Mouse (Mus musculus): ENCODE measurements at regions not wholly inside any gene's neighbourhood (a gene's known extent, or its start where the extent isn't known, plus 50 kb on each side); places are given as distances from the start of the nearest gene placed in this dataset.

- TF ChIP-seq CTCF (IDR thresholded peaks at IDR 0.05; ENCODE audit: low read depth, low read length) = no peak
- no peak for TF ChIP-seq POLR2AphosphoS5 (IDR thresholded peaks at IDR 0.05; ENCODE audit: insufficient replicate concordance, low read depth, low read length)
- no peak for TF ChIP-seq GATA2 (IDR thresholded peaks at IDR 0.05; ENCODE audit: borderline replicate concordance, low read depth, low read length)
- no peak for TF ChIP-seq TAL1 (conservative IDR thresholded peaks at IDR 0.05; ENCODE audit: low read depth, low read length)
- no peak for TF ChIP-seq GATA1 (IDR thresholded peaks at IDR 0.05; ENCODE audit: borderline replicate concordance, low read length)
- ATAC-seq (ENCODE audit: extremely low read depth, insufficient number of reproducible peaks, low FRiP score, poor library complexity, severe bottlenecking) = no peak
Measured at GRCm38 (mm10) chr5:97256445-97257060, 135.6 kb downstream of the Naa11 start.

DNA sequence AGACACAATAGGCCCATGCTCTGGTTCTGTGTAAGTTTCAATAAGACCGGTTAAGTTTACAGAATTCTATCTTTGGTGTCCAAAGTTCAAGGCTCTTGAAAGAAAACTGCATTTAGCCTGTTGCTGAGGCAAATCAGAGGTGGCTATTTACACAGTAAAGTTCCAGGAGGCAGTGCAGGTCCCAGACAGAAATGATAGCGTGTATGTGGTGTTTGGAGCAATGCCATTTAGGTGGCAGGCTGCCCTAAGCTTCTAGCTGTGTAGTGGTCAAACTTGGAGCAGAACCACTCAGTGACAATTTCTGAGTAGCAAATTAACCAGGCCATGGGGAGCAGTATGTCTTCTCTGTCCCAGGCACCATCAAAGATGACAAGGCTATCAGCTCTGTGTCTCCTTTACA, 125.5 kb upstream of the Paqr3 start:
- no peak for ATAC-seq (ENCODE audit: extremely low read depth, insufficient number of reproducible peaks, low FRiP score, poor library complexity, severe bottlenecking)
- Histone ChIP-seq H3K27me3 (ENCODE audit: insufficient read depth, low read length) (no peaks in the 10 kb centered on the region), H3K36me3 (replicated peaks) (no peaks in the 10 kb centered on the region), H3K4me1 (ENCODE audit: insufficient read depth, low read depth, low read length) (no peaks in the 10 kb centered on the region), H3K4me3 (ENCODE audit: low read depth, low read length) (no peak overlapping the region), H3K9me3 (replicated peaks) (no peaks in the 10 kb centered on the region)
- DNase-seq (ENCODE audit: low spot score) = no peak
- TF ChIP-seq TAL1 (conservative IDR thresholded peaks at IDR 0.05; ENCODE audit: low read depth, low read length) (no peak), CTCF (IDR thresholded peaks at IDR 0.05; ENCODE audit: low read depth, low read length) (no peak), GATA2 (IDR thresholded peaks at IDR 0.05; ENCODE audit: borderline replicate concordance, low read depth, low read length) (no peak), GATA1 (IDR thresholded peaks at IDR 0.05; ENCODE audit: borderline replicate concordance, low read length) (no peak), POLR2AphosphoS5 (IDR thresholded peaks at IDR 0.05; ENCODE audit: insufficient replicate concordance, low read depth, low read length) (no peak)

More at GRCm38 (mm10) chr5:97256445-97257060, 135.6 kb downstream of the Naa11 start:
- H3K36me3 ChIP-seq (replicated peaks) = no peaks in the 10 kb centered on the region
- DNase-seq (ENCODE audit: low spot score) = no peak
- no peaks in the 10 kb centered on the region for H3K4me1 ChIP-seq (ENCODE audit: insufficient read depth, low read depth, low read length)
- H3K27me3 ChIP-seq (ENCODE audit: insufficient read depth, low read length) = no peaks in the 10 kb centered on the region
- no peak overlapping the region for H3K4me3 ChIP-seq (ENCODE audit: low read depth, low read length)
- no peaks in the 10 kb centered on the region for H3K9me3 ChIP-seq (replicated peaks)

DNA sequence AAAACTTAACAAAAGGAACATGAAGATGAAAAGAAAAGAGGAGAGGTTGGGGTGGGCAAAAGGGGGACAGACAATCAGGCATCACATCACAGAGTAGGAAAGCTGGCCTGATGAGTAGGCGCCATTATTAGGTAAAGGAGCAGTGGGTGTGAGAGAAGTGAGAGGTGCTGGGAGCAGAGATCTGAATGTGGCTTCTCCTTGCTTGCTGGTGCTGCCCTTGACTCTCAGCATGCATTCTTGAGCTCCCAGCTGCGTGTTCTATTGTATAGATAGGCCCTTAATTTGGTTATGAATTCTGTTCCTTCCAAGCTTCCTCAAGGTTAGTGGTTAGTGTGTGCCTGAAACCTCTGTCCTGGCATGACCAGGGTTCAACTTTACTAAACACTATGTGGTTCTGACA, 115.0 kb upstream of the Paqr3 start:
- Histone ChIP-seq H3K36me3 (replicated peaks) (no peaks in the 10 kb centered on the region), H3K4me1 (ENCODE audit: insufficient read depth, low read depth, low read length) (no peaks in the 10 kb centered on the region), H3K27me3 (ENCODE audit: insufficient read depth, low read length) (peaks cover 3% of the 10 kb centered on the region; the same call in 1 of the 2 replicates), H3K9me3 (replicated peaks) (no peaks in the 10 kb centered on the region), H3K4me3 (ENCODE audit: low read depth, low read length) (no peak overlapping the region)
- DNase-seq (ENCODE audit: low spot score) (no peak), ATAC-seq (ENCODE audit: extremely low read depth, insufficient number of reproducible peaks, low FRiP score, poor library complexity, severe bottlenecking) (no peak)
- no peak for TF ChIP-seq TAL1 (conservative IDR thresholded peaks at IDR 0.05; ENCODE audit: low read depth, low read length)
- no peak for TF ChIP-seq GATA1 (IDR thresholded peaks at IDR 0.05; ENCODE audit: borderline replicate concordance, low read length)
- no peak for TF ChIP-seq POLR2AphosphoS5 (IDR thresholded peaks at IDR 0.05; ENCODE audit: insufficient replicate concordance, low read depth, low read length)
- no peak for TF ChIP-seq GATA2 (IDR thresholded peaks at IDR 0.05; ENCODE audit: borderline replicate concordance, low read depth, low read length)
- TF ChIP-seq CTCF (IDR thresholded peaks at IDR 0.05; ENCODE audit: low read depth, low read length) = no peak

- Histone ChIP-seq H3K36me3 (replicated peaks) (no peaks in the 10 kb centered on the region), H3K4me1 (ENCODE audit: insufficient read depth, low read depth, low read length) (no peaks in the 10 kb centered on the region), H3K27me3 (ENCODE audit: insufficient read depth, low read length) (peaks cover 3% of the 10 kb centered on the region; the same call in 1 of the 2 replicates), H3K9me3 (replicated peaks) (no peaks in the 10 kb centered on the region), H3K4me3 (ENCODE audit: low read depth, low read length) (no peak overlapping the region)
- DNase-seq (ENCODE audit: low spot score) (no peak), ATAC-seq (ENCODE audit: extremely low read depth, insufficient number of reproducible peaks, low FRiP score, poor library complexity, severe bottlenecking) (no peak)
- TF ChIP-seq TAL1 (conservative IDR thresholded peaks at IDR 0.05; ENCODE audit: low read depth, low read length) = no peak
- TF ChIP-seq CTCF (IDR thresholded peaks at IDR 0.05; ENCODE audit: low read depth, low read length) = no peak
- no peak for TF ChIP-seq GATA2 (IDR thresholded peaks at IDR 0.05; ENCODE audit: borderline replicate concordance, low read depth, low read length)
- no peak for TF ChIP-seq GATA1 (IDR thresholded peaks at IDR 0.05; ENCODE audit: borderline replicate concordance, low read length)
- no peak for TF ChIP-seq POLR2AphosphoS5 (IDR thresholded peaks at IDR 0.05; ENCODE audit: insufficient replicate concordance, low read depth, low read length)
Measured at GRCm38 (mm10) chr5:97223238-97223857, 112.0 kb upstream of the Paqr3 start.

DNA sequence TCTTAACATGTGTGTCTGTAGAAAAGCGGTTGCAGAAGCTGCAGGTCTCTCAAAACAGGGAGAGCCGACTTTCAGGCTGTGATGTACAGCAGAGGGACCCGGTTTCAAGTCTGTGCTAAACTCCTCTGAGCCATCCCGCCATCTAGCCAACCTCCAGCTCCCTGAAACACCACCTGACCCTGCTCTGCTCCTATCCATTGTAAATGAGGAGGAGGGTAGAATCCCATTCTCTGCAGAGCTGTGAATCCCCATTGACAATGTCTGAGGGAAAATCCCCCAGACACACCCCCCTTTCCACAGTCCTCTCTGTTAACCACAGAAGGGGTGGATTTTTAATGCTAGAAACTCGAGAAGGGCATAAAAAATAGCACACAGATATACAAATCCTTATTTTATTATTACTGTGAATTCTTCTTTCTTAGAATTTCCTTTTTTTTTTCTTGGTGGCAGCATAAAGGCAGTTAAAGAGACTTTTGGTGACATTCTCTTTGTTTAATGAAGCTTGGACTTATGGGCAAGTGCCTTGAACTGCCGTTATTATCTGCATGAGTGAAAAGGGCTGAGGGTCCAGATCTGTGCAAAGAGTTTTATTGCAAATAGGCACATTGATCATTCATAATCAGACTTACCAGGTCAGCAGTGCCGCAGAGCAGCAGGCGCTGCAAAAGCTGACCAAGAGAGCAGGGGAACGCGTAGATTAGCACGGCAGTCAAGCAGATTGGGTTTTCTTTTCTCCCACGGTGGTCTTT, 111.3 kb upstream of the Paqr3 start:
- Histone ChIP-seq H3K9me3 (replicated peaks) (no peaks in the 10 kb centered on the region), H3K4me1 (ENCODE audit: insufficient read depth, low read depth, low read length) (no peaks in the 10 kb centered on the region), H3K27me3 (ENCODE audit: insufficient read depth, low read length) (peaks cover 3% of the 10 kb centered on the region; the same call in 1 of the 2 replicates), H3K4me3 (ENCODE audit: low read depth, low read length) (no peak overlapping the region), H3K36me3 (replicated peaks) (no peaks in the 10 kb centered on the region)
- DNase-seq (ENCODE audit: low spot score) = no peak
- ATAC-seq (ENCODE audit: extremely low read depth, insufficient number of reproducible peaks, low FRiP score, poor library complexity, severe bottlenecking) = no peak
- TF ChIP-seq CTCF (IDR thresholded peaks at IDR 0.05; ENCODE audit: low read depth, low read length) (no peak), GATA2 (IDR thresholded peaks at IDR 0.05; ENCODE audit: borderline replicate concordance, low read depth, low read length) (no peak), GATA1 (IDR thresholded peaks at IDR 0.05; ENCODE audit: borderline replicate concordance, low read length) (no peak), TAL1 (conservative IDR thresholded peaks at IDR 0.05; ENCODE audit: low read depth, low read length) (no peak), POLR2AphosphoS5 (IDR thresholded peaks at IDR 0.05; ENCODE audit: insufficient replicate concordance, low read depth, low read length) (no peak)

GRCm38 (mm10) chr5:97218712-97219111, 107.3 kb upstream of the Paqr3 start:
- no peak overlapping the region for H3K4me3 ChIP-seq (ENCODE audit: low read depth, low read length)
- H3K9me3 ChIP-seq (replicated peaks) = no peaks in the 10 kb centered on the region
- ATAC-seq (ENCODE audit: extremely low read depth, insufficient number of reproducible peaks, low FRiP score, poor library complexity, severe bottlenecking) = no peak
- no peak for DNase-seq (ENCODE audit: low spot score)
- H3K27me3 ChIP-seq (ENCODE audit: insufficient read depth, low read length) = peaks cover 3% of the 10 kb centered on the region; the same call in 1 of the 2 replicates
- TF ChIP-seq GATA1 (IDR thresholded peaks at IDR 0.05; ENCODE audit: borderline replicate concordance, low read length) (no peak), POLR2AphosphoS5 (IDR thresholded peaks at IDR 0.05; ENCODE audit: insufficient replicate concordance, low read depth, low read length) (no peak), CTCF (IDR thresholded peaks at IDR 0.05; ENCODE audit: low read depth, low read length) (no peak), GATA2 (IDR thresholded peaks at IDR 0.05; ENCODE audit: borderline replicate concordance, low read depth, low read length) (no peak), TAL1 (conservative IDR thresholded peaks at IDR 0.05; ENCODE audit: low read depth, low read length) (no peak)
- no peaks in the 10 kb centered on the region for H3K36me3 ChIP-seq (replicated peaks)
- no peaks in the 10 kb centered on the region for H3K4me1 ChIP-seq (ENCODE audit: insufficient read depth, low read depth, low read length)

Data from G1E (cell line).